Mouse (Mus musculus) hindbrain, embryonic 10.5 days (tissue): ENCODE measurements around the gene Mtmr10. TPM values are rescaled to one million over a fixed set of nuclear protein-coding genes. Genes with fewer than 3 reads are reported as not detected.

ENCODE experiments used
- DNase-seq: peaks from one replicate; pipeline ENCODE4 v3.0.0-alpha.2; 2017; ENCODE audit warnings: low spot score
- H3K27ac ChIP-seq: fragments of 300-500 bp; sonication (generic); 2 replicates; pipeline ENCODE4 v1.5.1; 2016; ENCODE audit warnings: mild to moderate bottlenecking, moderate library complexity
- H3K27me3 ChIP-seq: fragments of 300-500 bp; sonication (generic); 2 replicates; pipeline ENCODE4 v1.6.1; 2016; ENCODE audit warnings: mild to moderate bottlenecking; ENCODE audit not compliant: poor library complexity, insufficient read depth, severe bottlenecking
- H3K36me3 ChIP-seq: fragments of 300-500 bp; sonication (generic); 2 replicates; pipeline ENCODE4 v1.6.1; 2016; ENCODE audit warnings: mild to moderate bottlenecking, moderate library complexity
- H3K4me1 ChIP-seq: fragments of 300-500 bp; sonication (generic); replicated peaks from 2 replicates; pipeline ENCODE4 v1.6.1; 2016; ENCODE audit warnings: mild to moderate bottlenecking
- H3K4me3 ChIP-seq: fragments of 300-500 bp; sonication (generic); 2 replicates; pipeline ENCODE4 v1.5.1; 2016; ENCODE audit warnings: mild to moderate bottlenecking, moderate library complexity
- H3K9me3 ChIP-seq: fragments of 300-500 bp; sonication (generic); 2 replicates; pipeline ENCODE4 v1.6.1; 2016; ENCODE audit warnings: mild to moderate bottlenecking, moderate library complexity
- WGBS: fragments of 180-500 bp; shearing (Covaris S2); methylation state at CpG from one replicate; pipeline ENCODE4 v1.1.7; 2016; 5-methylcytosine and 5-hydroxymethylcytosine counted together
- polyA plus RNA-seq: library from polyadenylated mRNA; unstranded; fragments of >200 nt; fragmentation: Nextera tagmentation; extraction: Ambion mirVana; gene quantifications from 2 replicates; pipeline ENCODE4 v1.2.1, GENCODE M21; 2016

Gene Mtmr10
- polyA plus RNA-seq, 1 experiment from 2014 or later = 13.1 TPM

- no peak for DNase-seq
- Histone ChIP-seq H3K27me3 (peaks cover 30% of the 10 kb centered on the region), H3K27ac (no peak overlapping the region), H3K4me1 (no peaks in the 10 kb centered on the region; the same call in 1 of the 2 replicates), H3K9me3 (peaks cover 14% of the 10 kb centered on the region; the same call in 1 of the 2 replicates), H3K36me3 (no peaks in the 10 kb centered on the region), H3K4me3 (no peak overlapping the region)
- WGBS = 88% methylated on average over 13 of the region's 13 CpGs
Measured at GRCm38 (mm10) chr7:64265502-64266279, 21.8 kb upstream of the Mtmr10 start.

GRCm38 (mm10) chr7:64266587-64266986 is 20.9 kb upstream of the Mtmr10 start:
- H3K4me3 ChIP-seq = no peak overlapping the region
- 95% methylated on average over 4 of the region's 4 CpGs for WGBS
- no peaks in the 10 kb centered on the region for H3K36me3 ChIP-seq
- peaks cover 7% of the 10 kb centered on the region; the same call in 1 of the 2 replicates for H3K9me3 ChIP-seq
- H3K4me1 ChIP-seq = no peaks in the 10 kb centered on the region; the same call in 1 of the 2 replicates
- DNase-seq = no peak
- no peak overlapping the region for H3K27ac ChIP-seq
- peaks cover 30% of the 10 kb centered on the region for H3K27me3 ChIP-seq

GRCm38 (mm10) chr7:64271926-64272325 is 15.5 kb upstream of the Mtmr10 start:
- peak; percentile 72 for DNase-seq
- peaks cover 27% of the 10 kb centered on the region for H3K27me3 ChIP-seq
- H3K4me3 ChIP-seq = no peak overlapping the region
- H3K27ac ChIP-seq = peak overlapping the region; percentile 88
- peaks cover 2% of the 10 kb centered on the region; the same call in 1 of the 2 replicates for H3K9me3 ChIP-seq
- peaks cover 20% of the 10 kb centered on the region for H3K4me1 ChIP-seq
- H3K36me3 ChIP-seq = no peaks in the 10 kb centered on the region
- 14% methylated on average over 4 of the region's 4 CpGs for WGBS

- no peaks in the 10 kb centered on the region for H3K9me3 ChIP-seq
- H3K36me3 ChIP-seq = no peaks in the 10 kb centered on the region
- no peak for DNase-seq
- H3K27ac ChIP-seq = peak overlapping the region; percentile 76
- H3K4me1 ChIP-seq = peaks cover 22% of the 10 kb centered on the region
- WGBS = 57% methylated on average over 4 of the region's 4 CpGs
- no peak overlapping the region for H3K4me3 ChIP-seq
- H3K27me3 ChIP-seq = no peaks in the 10 kb centered on the region
Measured at GRCm38 (mm10) chr7:64275518-64275917, 11.9 kb upstream of the Mtmr10 start.

- no peak for DNase-seq
- Histone ChIP-seq H3K4me1 (peaks cover 20% of the 10 kb centered on the region), H3K27me3 (no peaks in the 10 kb centered on the region), H3K9me3 (no peaks in the 10 kb centered on the region), H3K4me3 (no peak overlapping the region), H3K27ac (no peak overlapping the region), H3K36me3 (no peaks in the 10 kb centered on the region)
- 69% methylated on average over 6 of the region's 6 CpGs for WGBS
Measured at GRCm38 (mm10) chr7:64276921-64277320, 10.5 kb upstream of the Mtmr10 start.

- Histone ChIP-seq H3K9me3 (no peaks in the 10 kb centered on the region), H3K36me3 (no peaks in the 10 kb centered on the region), H3K27ac (no peak overlapping the region), H3K4me1 (peaks cover 11% of the 10 kb centered on the region), H3K27me3 (no peaks in the 10 kb centered on the region), H3K4me3 (no peak overlapping the region)
- no peak for DNase-seq
- 95% methylated on average over 1 of the region's 1 CpGs for WGBS
Measured at GRCm38 (mm10) chr7:64278526-64278925, 8.9 kb upstream of the Mtmr10 start.

- Histone ChIP-seq H3K4me3 (no peak overlapping the region), H3K9me3 (no peaks in the 10 kb centered on the region), H3K27ac (no peak overlapping the region), H3K27me3 (no peaks in the 10 kb centered on the region), H3K36me3 (no peaks in the 10 kb centered on the region), H3K4me1 (peaks cover 11% of the 10 kb centered on the region)
- WGBS = 82% methylated on average over 3 of the region's 3 CpGs
- DNase-seq = no peak
Measured at GRCm38 (mm10) chr7:64279548-64279947, 7.9 kb upstream of the Mtmr10 start.

- H3K27me3 ChIP-seq = no peaks in the 10 kb centered on the region
- DNase-seq = no peak
- peaks cover 22% of the 10 kb centered on the region for H3K4me1 ChIP-seq
- H3K27ac ChIP-seq = peak overlapping the region; percentile 93
- H3K9me3 ChIP-seq = no peaks in the 10 kb centered on the region
- peak overlapping the region; percentile 79 for H3K4me3 ChIP-seq
- H3K36me3 ChIP-seq = 0 out of 2 replicates have a peak, but pooled peaks cover 3% of the 10 kb centered on the region
Measured at GRCm38 (mm10) chr7:64286566-64286965, 887 bp upstream of the Mtmr10 start.

GRCm38 (mm10) chr7:64289416-64289815 is 2.0 kb downstream of the Mtmr10 start:
- peaks cover 13% of the 10 kb centered on the region; the same call in 1 of the 2 replicates for H3K36me3 ChIP-seq
- DNase-seq = no peak
- no peak overlapping the region for H3K4me3 ChIP-seq
- no peaks in the 10 kb centered on the region for H3K27me3 ChIP-seq
- H3K27ac ChIP-seq = no peak overlapping the region
- WGBS = 92% methylated on average over 7 of the region's 7 CpGs
- no peaks in the 10 kb centered on the region for H3K9me3 ChIP-seq
- peaks cover 28% of the 10 kb centered on the region for H3K4me1 ChIP-seq

GRCm38 (mm10) chr7:64290431-64290830 is 3.0 kb downstream of the Mtmr10 start:
- DNase-seq = no peak
- Histone ChIP-seq H3K4me3 (no peak overlapping the region), H3K4me1 (peaks cover 28% of the 10 kb centered on the region), H3K27me3 (no peaks in the 10 kb centered on the region), H3K9me3 (no peaks in the 10 kb centered on the region), H3K27ac (no peak overlapping the region), H3K36me3 (peaks cover 13% of the 10 kb centered on the region; the same call in 1 of the 2 replicates)
- WGBS = 92% methylated on average over 6 of the region's 6 CpGs

- WGBS = 95% methylated on average over 10 of the region's 10 CpGs
- Histone ChIP-seq H3K9me3 (no peaks in the 10 kb centered on the region), H3K36me3 (peaks cover 13% of the 10 kb centered on the region; the same call in 1 of the 2 replicates), H3K4me1 (peaks cover 31% of the 10 kb centered on the region), H3K27me3 (no peaks in the 10 kb centered on the region), H3K27ac (no peak overlapping the region), H3K4me3 (no peak overlapping the region)
- DNase-seq = no peak
Measured at GRCm38 (mm10) chr7:64291722-64292121, 4.3 kb downstream of the Mtmr10 start.

- Histone ChIP-seq H3K36me3 (peaks cover 33% of the 10 kb centered on the region), H3K9me3 (no peaks in the 10 kb centered on the region), H3K27ac (no peak overlapping the region), H3K27me3 (no peaks in the 10 kb centered on the region), H3K4me1 (peaks cover 19% of the 10 kb centered on the region; the same call in 1 of the 2 replicates), H3K4me3 (no peak overlapping the region)
- 63% methylated on average over 5 of the region's 5 CpGs for WGBS
- no peak for DNase-seq
Measured at GRCm38 (mm10) chr7:64296286-64297010, 9.0 kb downstream of the Mtmr10 start.

- Histone ChIP-seq H3K4me3 (no peak overlapping the region), H3K9me3 (no peaks in the 10 kb centered on the region), H3K4me1 (no peaks in the 10 kb centered on the region), H3K36me3 (peaks cover 50% of the 10 kb centered on the region), H3K27ac (peak overlapping the region; percentile 24; the same call in 1 of the 2 replicates), H3K27me3 (no peaks in the 10 kb centered on the region)
- DNase-seq = no peak
- WGBS = 80% methylated on average over 7 of the region's 7 CpGs
Measured at GRCm38 (mm10) chr7:64310241-64310640, 22.8 kb downstream of the Mtmr10 start.
